Mouse (Mus musculus): Measurements from ENCODE around the gene Orai3.

GRCm38 (mm10) chr7:127812292-127812691, 42.7 kb downstream of the Orai3 start:
- no peak for TF ChIP-seq CTCF (IDR thresholded peaks at IDR 0.05; ENCODE audit: extremely low read depth, insufficient read depth, insufficient read length, insufficient replicate concordance)
- TF ChIP-seq POLR2A (IDR thresholded peaks at IDR 0.05; ENCODE audit: low read depth, low read length) = no peak
